Mouse (Mus musculus): ENCODE results near the gene Prkag1. TPM values are rescaled to one million over a fixed set of nuclear protein-coding genes. Genes with fewer than 3 reads are reported as not detected.
A peak's percentile ranks its signal among the peaks of the same experiment; 100 is the strongest.

Gene Prkag1
- polyA plus RNA-seq, 1 experiment from 2014 or later = 40.2 TPM

GRCm38 (mm10) chr15:98843595-98844223, 12.4 kb upstream of the Prkag1 start:
- Histone ChIP-seq H3K79me2 (ENCODE audit: inconsistent target) (peaks cover 49% of the 10 kb centered on the region), H3K4me3 (ENCODE audit: inconsistent target) (no peak overlapping the region), H3K36me3 (ENCODE audit: inconsistent target) (peaks cover 98% of the 10 kb centered on the region), H3K27ac (no peak overlapping the region)
- 92% methylated on average over 11 of the region's 11 CpGs for WGBS (ENCODE audit: missing documents)

GRCm38 (mm10) chr15:98839671-98840585, 8.6 kb upstream of the Prkag1 start:
- Histone ChIP-seq H3K27ac (no peak overlapping the region), H3K4me3 (ENCODE audit: inconsistent target) (no peak overlapping the region), H3K36me3 (ENCODE audit: inconsistent target) (peaks cover 99% of the 10 kb centered on the region), H3K79me2 (ENCODE audit: inconsistent target) (peaks cover 20% of the 10 kb centered on the region; the same call in 1 of the 2 replicates)
- 90% methylated on average over 30 of the region's 30 CpGs for WGBS (ENCODE audit: missing documents)

GRCm38 (mm10) chr15:98839161-98839560, 7.8 kb upstream of the Prkag1 start:
- 96% methylated on average over 14 of the region's 14 CpGs for WGBS (ENCODE audit: missing documents)
- Histone ChIP-seq H3K36me3 (ENCODE audit: inconsistent target) (peaks cover 99% of the 10 kb centered on the region), H3K4me3 (ENCODE audit: inconsistent target) (no peak overlapping the region), H3K27ac (no peak overlapping the region), H3K79me2 (ENCODE audit: inconsistent target) (peaks cover 12% of the 10 kb centered on the region; the same call in 1 of the 2 replicates)

- no peak overlapping the region for H3K27ac ChIP-seq
- WGBS (ENCODE audit: missing documents) = 87% methylated on average over 4 of the region's 4 CpGs
- H3K36me3 ChIP-seq (ENCODE audit: inconsistent target) = peaks cover 87% of the 10 kb centered on the region
- H3K79me2 ChIP-seq (ENCODE audit: inconsistent target) = peaks cover 12% of the 10 kb centered on the region; the same call in 1 of the 2 replicates
- H3K4me3 ChIP-seq (ENCODE audit: inconsistent target) = no peak overlapping the region
Measured at GRCm38 (mm10) chr15:98837743-98838103, 6.4 kb upstream of the Prkag1 start.

- 95% methylated on average over 21 of the region's 21 CpGs for WGBS (ENCODE audit: missing documents)
- no peak overlapping the region for H3K4me3 ChIP-seq (ENCODE audit: inconsistent target)
- peaks cover 81% of the 10 kb centered on the region for H3K36me3 ChIP-seq (ENCODE audit: inconsistent target)
- peaks cover 12% of the 10 kb centered on the region; the same call in 1 of the 2 replicates for H3K79me2 ChIP-seq (ENCODE audit: inconsistent target)
- H3K27ac ChIP-seq = no peak overlapping the region
Measured at GRCm38 (mm10) chr15:98837006-98837742, 5.9 kb upstream of the Prkag1 start.

GRCm38 (mm10) chr15:98835291-98835690, 4.0 kb upstream of the Prkag1 start:
- 96% methylated on average over 6 of the region's 14 CpGs for WGBS (ENCODE audit: missing documents)
- Histone ChIP-seq H3K79me2 (ENCODE audit: inconsistent target) (peaks cover 20% of the 10 kb centered on the region), H3K36me3 (ENCODE audit: inconsistent target) (peaks cover 62% of the 10 kb centered on the region), H3K27ac (no peak overlapping the region), H3K4me3 (ENCODE audit: inconsistent target) (no peak overlapping the region)

GRCm38 (mm10) chr15:98834059-98834458, 2.7 kb upstream of the Prkag1 start:
- Histone ChIP-seq H3K4me3 (ENCODE audit: inconsistent target) (no peak overlapping the region), H3K79me2 (ENCODE audit: inconsistent target) (peaks cover 27% of the 10 kb centered on the region), H3K36me3 (ENCODE audit: inconsistent target) (peaks cover 50% of the 10 kb centered on the region), H3K27ac (no peak overlapping the region)
- WGBS (ENCODE audit: missing documents) = 94% methylated on average over 13 of the region's 13 CpGs

GRCm38 (mm10) chr15:98833281-98833680, 2.0 kb upstream of the Prkag1 start:
- 93% methylated on average over 9 of the region's 11 CpGs for WGBS (ENCODE audit: missing documents)
- Histone ChIP-seq H3K4me3 (ENCODE audit: inconsistent target) (no peak overlapping the region), H3K79me2 (ENCODE audit: inconsistent target) (peaks cover 27% of the 10 kb centered on the region), H3K27ac (no peak overlapping the region), H3K36me3 (ENCODE audit: inconsistent target) (peaks cover 43% of the 10 kb centered on the region)

GRCm38 (mm10) chr15:98832161-98833058, 1.1 kb upstream of the Prkag1 start:
- H3K4me3 ChIP-seq (ENCODE audit: inconsistent target) = peak overlapping the region; percentile 13; the same call in 1 of the 2 replicates
- 11% methylated on average over 10 of the region's 12 CpGs for WGBS (ENCODE audit: missing documents)
- H3K79me2 ChIP-seq (ENCODE audit: inconsistent target) = peaks cover 36% of the 10 kb centered on the region
- H3K27ac ChIP-seq = peak overlapping the region; percentile 82
- peaks cover 34% of the 10 kb centered on the region for H3K36me3 ChIP-seq (ENCODE audit: inconsistent target)

- peaks cover 26% of the 10 kb centered on the region for H3K36me3 ChIP-seq (ENCODE audit: inconsistent target)
- peak overlapping the region; percentile 82 for H3K27ac ChIP-seq
- 0% methylated on average over 9 of the region's 9 CpGs for WGBS (ENCODE audit: missing documents)
- H3K4me3 ChIP-seq (ENCODE audit: inconsistent target) = peak overlapping the region; percentile 13; the same call in 1 of the 2 replicates
- H3K79me2 ChIP-seq (ENCODE audit: inconsistent target) = peaks cover 44% of the 10 kb centered on the region
Measured at GRCm38 (mm10) chr15:98831684-98832035, 339 bp upstream of the Prkag1 start.

GRCm38 (mm10) chr15:98827611-98828011, 3.7 kb downstream of the Prkag1 start:
- H3K27ac ChIP-seq = no peak overlapping the region
- peaks cover 70% of the 10 kb centered on the region for H3K79me2 ChIP-seq (ENCODE audit: inconsistent target)
- 98% methylated on average over 7 of the region's 7 CpGs for WGBS (ENCODE audit: missing documents)
- H3K4me3 ChIP-seq (ENCODE audit: inconsistent target) = no peak overlapping the region
- H3K36me3 ChIP-seq (ENCODE audit: inconsistent target) = peaks cover 19% of the 10 kb centered on the region

GRCm38 (mm10) chr15:98823434-98823833, 7.9 kb downstream of the Prkag1 start:
- Histone ChIP-seq H3K36me3 (ENCODE audit: inconsistent target) (peaks cover 19% of the 10 kb centered on the region), H3K4me3 (ENCODE audit: inconsistent target) (no peak overlapping the region), H3K79me2 (ENCODE audit: inconsistent target) (peaks cover 44% of the 10 kb centered on the region), H3K27ac (no peak overlapping the region)
- 78% methylated on average over 3 of the region's 3 CpGs for WGBS (ENCODE audit: missing documents)

GRCm38 (mm10) chr15:98822147-98822546, 9.2 kb downstream of the Prkag1 start:
- H3K79me2 ChIP-seq (ENCODE audit: inconsistent target) = peaks cover 31% of the 10 kb centered on the region
- H3K27ac ChIP-seq = no peak overlapping the region
- 93% methylated on average over 5 of the region's 5 CpGs for WGBS (ENCODE audit: missing documents)
- no peak overlapping the region for H3K4me3 ChIP-seq (ENCODE audit: inconsistent target)
- H3K36me3 ChIP-seq (ENCODE audit: inconsistent target) = peaks cover 19% of the 10 kb centered on the region

- peaks cover 19% of the 10 kb centered on the region for H3K36me3 ChIP-seq (ENCODE audit: inconsistent target)
- 82% methylated on average over 10 of the region's 10 CpGs for WGBS (ENCODE audit: missing documents)
- H3K79me2 ChIP-seq (ENCODE audit: inconsistent target) = peaks cover 24% of the 10 kb centered on the region
- H3K27ac ChIP-seq = no peak overlapping the region
- H3K4me3 ChIP-seq (ENCODE audit: inconsistent target) = no peak overlapping the region
Measured at GRCm38 (mm10) chr15:98821403-98821802, 9.9 kb downstream of the Prkag1 start.
